Mouse (Mus musculus) CD4-positive, CD25-positive, alpha-beta regulatory T cell, adult 4 months (primary cell): Measurements from ENCODE around the gene Fscn2. TPM values are rescaled to one million over a fixed set of nuclear protein-coding genes. Genes with fewer than 3 reads are reported as not detected.
"Not testable (repeated sequence)": the region's sequence is repeated elsewhere in the genome, so short reads cannot be mapped to it uniquely, and the experiment has no call there.

Experiments used
- ATAC-seq: one replicate; pipeline ENCODE4 v1.8.0; 2017
- polyA plus RNA-seq, 2 experiments: library from polyadenylated mRNA; unstranded; fragments of 100-300 nt; shearing (Covaris generic); gene quantifications; one replicate each; pipeline ENCODE4 v1.2.1; 2017

Gene Fscn2
- polyA plus RNA-seq, 2 experiments from 2014 or later = 0.67 to 0.99 TPM

DNA sequence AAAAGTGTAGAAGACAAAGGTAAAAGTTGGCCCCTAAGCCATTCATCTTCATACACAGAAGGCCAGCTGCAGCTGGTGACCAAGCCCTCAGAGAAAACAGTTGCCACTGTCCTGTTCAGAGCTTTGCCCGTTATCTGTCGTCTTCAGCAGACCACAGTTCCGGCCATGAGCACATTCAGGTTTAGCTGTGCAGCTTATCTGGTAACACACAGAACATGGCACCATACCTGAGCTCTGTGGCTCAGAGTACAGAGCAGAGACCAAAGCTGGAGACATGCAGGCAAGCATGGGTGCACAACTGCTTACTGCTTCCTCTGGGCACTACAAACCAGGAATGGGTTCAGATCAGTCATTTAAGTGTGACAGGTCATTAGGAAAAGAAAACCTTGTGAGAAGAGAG is 44.5 kb downstream of the Fscn2 start:
- ATAC-seq = no peak

DNA sequence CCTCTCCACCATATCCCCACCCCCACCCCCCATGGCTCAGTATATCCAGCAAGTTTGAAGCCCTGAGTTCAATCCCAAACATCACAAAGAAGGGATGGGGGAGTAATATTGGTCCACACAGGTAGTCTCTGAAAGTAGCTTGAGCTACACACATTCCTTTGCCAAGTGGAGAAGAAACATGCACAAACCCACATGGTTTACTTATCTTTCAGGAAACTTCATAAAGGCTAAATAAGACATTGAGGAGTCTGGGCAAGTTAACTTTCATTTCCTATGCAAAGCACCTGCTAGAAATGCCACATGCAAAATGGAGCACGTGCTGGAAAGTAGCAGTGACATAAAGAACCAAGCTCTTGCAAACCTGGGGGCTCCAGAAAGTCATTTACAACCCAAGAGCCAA is 45.1 kb downstream of the Fscn2 start:
- ATAC-seq = no peak

DNA sequence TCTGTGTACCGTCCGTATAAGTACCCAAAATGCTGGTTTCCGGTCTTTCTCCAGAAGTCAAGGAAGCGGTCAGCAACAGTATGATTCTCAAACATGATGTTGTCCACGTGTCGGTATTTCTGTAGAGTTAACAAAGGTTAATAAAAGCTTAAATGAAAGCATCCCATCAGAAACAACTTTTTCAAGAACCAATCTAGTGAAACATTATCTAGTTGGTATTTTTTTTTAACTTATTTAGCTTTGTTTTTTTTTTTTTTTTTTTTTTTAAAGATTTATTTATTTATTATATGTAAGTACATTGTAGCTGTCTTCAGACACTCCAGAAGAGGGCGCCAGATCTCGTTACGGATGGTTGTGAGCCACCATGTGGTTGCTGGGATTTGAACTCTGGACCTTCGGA is 52.3 kb downstream of the Fscn2 start:
- ATAC-seq = not testable (repeated sequence)

Other genes starting within 250 kb of the Fscn2 start
- 10 to 100 TPM; 34.8 to 49.2 TPM for gene Slc38a10, start 210.2 kb upstream of the Fscn2 start, polyA plus RNA-seq
- gene Bahcc1, start 128.6 kb upstream of the Fscn2 start, polyA plus RNA-seq = not detected
- 1,000 to 10,000 TPM; 2,387 to 3,192 TPM for gene Actg1, start 13.0 kb upstream of the Fscn2 start, polyA plus RNA-seq
- gene Faap100, start 17.2 kb downstream of the Fscn2 start, polyA plus RNA-seq = 10 to 100 TPM; 17.8 to 27.0 TPM
- gene Nploc4, start 76.2 kb downstream of the Fscn2 start, polyA plus RNA-seq = 10 to 100 TPM in 1 of 2 experiments, 1 to 10 TPM in 1; 9.5 to 11.0 TPM
- not detected for gene Tspan10, start 81.1 kb downstream of the Fscn2 start, polyA plus RNA-seq
- under 1 TPM in 1 of 2 experiments, not detected in 1; 0.83 TPM for gene Pde6g, start 92.0 kb downstream of the Fscn2 start, polyA plus RNA-seq
- gene Oxld1, start 96.5 kb downstream of the Fscn2 start, polyA plus RNA-seq = 1 to 10 TPM; 3.5 to 4.6 TPM
- 10 to 100 TPM; 19.8 to 27.7 TPM for gene Ccdc137, start 96.6 kb downstream of the Fscn2 start, polyA plus RNA-seq
- gene Arl16, start 106.1 kb downstream of the Fscn2 start, polyA plus RNA-seq = 10 to 100 TPM; 34.8 to 44.8 TPM
- 10 to 100 TPM; 67.0 to 68.0 TPM for gene Mrpl12, start 123.1 kb downstream of the Fscn2 start, polyA plus RNA-seq
- 10 to 100 TPM; 11.0 to 14.3 TPM for gene Slc25a10, start 130.3 kb downstream of the Fscn2 start, polyA plus RNA-seq
- not detected for gene Gcgr, start 169.2 kb downstream of the Fscn2 start, polyA plus RNA-seq
- 100 to 1,000 TPM; 114 to 126 TPM for gene Mcrip1, start 188.2 kb downstream of the Fscn2 start, polyA plus RNA-seq
- not detected for gene Ppp1r27, start 189.6 kb downstream of the Fscn2 start, polyA plus RNA-seq
- gene P4hb, start 211.7 kb downstream of the Fscn2 start, polyA plus RNA-seq = 100 to 1,000 TPM; 162 to 169 TPM
- 100 to 1,000 TPM; 554 to 866 TPM for gene Arhgdia, start 220.1 kb downstream of the Fscn2 start, polyA plus RNA-seq
- gene Alyref, start 236.8 kb downstream of the Fscn2 start, polyA plus RNA-seq = 10 to 100 TPM in 1 of 2 experiments, 1 to 10 TPM in 1; 8.5 to 42.6 TPM
- 100 to 1,000 TPM; 122 to 134 TPM for gene Anapc11, start 236.9 kb downstream of the Fscn2 start, polyA plus RNA-seq
- not detected for gene Npb, start 246.9 kb downstream of the Fscn2 start, polyA plus RNA-seq